Mouse (Mus musculus) megakaryocyte, embryonic 14.5 days (primary cell): ENCODE results near the gene Rab33b.

Experiments used
- FLI1 ChIP-seq: IDR thresholded peaks from 2 replicates; pipeline ENCODE4 v1.6.1; 2012; ENCODE audit warnings: low read length, inconsistent platforms, mixed read lengths
- GATA1 ChIP-seq: IDR thresholded peaks from 3 replicates; pipeline ENCODE4 v1.6.1; 2012; ENCODE audit warnings: mixed read lengths, low read length, inconsistent platforms, borderline replicate concordance

GRCm38 (mm10) chr3:51504385-51504952 lies 20.7 kb downstream of the Rab33b start:
- no peak for TF ChIP-seq GATA1
- no peak for TF ChIP-seq FLI1
